In genomic region chr6:53818264-53818731, GRCm38 (mm10) we compare ENCODE assay signal across 9 mouse cellular contexts. TPM values are rescaled to one million over a fixed set of nuclear protein-coding genes. Genes with fewer than 3 reads are reported as not detected.
DNase-seq lines count a peak whose midpoint lies in the region; ATAC-seq lines count a peak whose summit lies in the region.
"Had no signal": no experiment of that assay in that cellular context is flagged by ENCODE, and none has a peak within 500 bp of the region (broad histone marks: within the 10 kb centered on the region; RNA-seq: fewer than 3 reads in every experiment).

No protein-coding gene starts in this region.

- 1% methylated on average over 42 of the region's 42 CpGs for WGBS in forebrain, embryonic 10.5 days
- WGBS in heart, embryonic 14.5 days: under 1% methylated on average over 42 of the region's 42 CpGs
- WGBS in liver, embryonic 16.5 days (ENCODE audit: insufficient replicate concordance): 2% methylated on average over 42 of the region's 42 CpGs
- WGBS in neural tube, embryonic 14.5 days: 1% methylated on average over 42 of the region's 42 CpGs

- H3K4me2 ChIP-seq in heart, embryonic 14.5 days (ENCODE audit: low read length): peak overlapping the region; percentile 96
- no peak overlapping the region for H3K4me2 ChIP-seq in liver, embryonic 16.5 days (ENCODE audit: low read depth, low read length)
- peak overlapping the region; percentile 92 for H3K4me2 ChIP-seq in neural tube, embryonic 14.5 days (ENCODE audit: low read depth, low read length)

- peak overlapping the region; percentile 46; the same call in 1 of the 2 replicates for H3K9ac ChIP-seq in heart, embryonic 14.5 days (ENCODE audit: low read length)
- H3K9ac ChIP-seq in liver, embryonic 16.5 days (ENCODE audit: low read depth, low read length): no peak overlapping the region
- H3K9ac ChIP-seq in neural tube, embryonic 14.5 days (replicated peaks; ENCODE audit: low read depth, low read length): peak overlapping the region; percentile 42; the same call in 1 of the 2 replicates

- peaks cover 2% of the 10 kb centered on the region; the same call in 1 of the 2 replicates for H3K36me3 ChIP-seq in forebrain, embryonic 10.5 days (replicated peaks)
- H3K36me3 ChIP-seq in heart, embryonic 14.5 days (ENCODE audit: control insufficient read depth, insufficient read depth, low read length): no peaks in the 10 kb centered on the region
- H3K36me3 ChIP-seq in liver, embryonic 16.5 days (ENCODE audit: control insufficient read depth, insufficient read depth): no peaks in the 10 kb centered on the region
- H3K36me3 ChIP-seq in neural tube, embryonic 14.5 days (ENCODE audit: control insufficient read depth, insufficient read depth, low read length): no peaks in the 10 kb centered on the region

- peak overlapping the region; percentile 69 for H3K4me3 ChIP-seq in forebrain, embryonic 10.5 days
- H3K4me3 ChIP-seq in heart, embryonic 14.5 days (ENCODE audit: control insufficient read depth in 1 of 2, insufficient read depth in 1 of 2, low read depth in 1 of 2, low read length in 2 of 2): peak overlapping the region; percentile 59 to 67
- peak overlapping the region; percentile 17; the same call in 1 of the 2 replicates for H3K4me3 ChIP-seq in liver, embryonic 16.5 days (ENCODE audit: low read depth, low read length)
- peak overlapping the region; percentile 49 for H3K4me3 ChIP-seq in neural tube, embryonic 14.5 days (ENCODE audit: low read depth, low read length)

- H3K27ac ChIP-seq in forebrain, embryonic 10.5 days: peak overlapping the region; percentile 93
- H3K27ac ChIP-seq in heart, embryonic 14.5 days (replicated peaks in 1 of 2; ENCODE audit: control insufficient read depth in 1 of 2, insufficient read depth in 1 of 2, low read depth in 2 of 2, low read length in 2 of 2): no peak overlapping the region
- H3K27ac ChIP-seq in liver, embryonic 16.5 days (ENCODE audit: low read length): no peak overlapping the region
- no peak overlapping the region for H3K27ac ChIP-seq in neural tube, embryonic 14.5 days (ENCODE audit: low read depth, low read length)
- H3K27ac ChIP-seq: macrophage had no signal

- H3K27me3 ChIP-seq in forebrain, embryonic 10.5 days (ENCODE audit: poor library complexity, severe bottlenecking): peaks cover 76% of the 10 kb centered on the region
- H3K27me3 ChIP-seq in heart, embryonic 14.5 days (ENCODE audit: control insufficient read depth, insufficient read depth, low read length): peaks cover 53% of the 10 kb centered on the region
- H3K27me3 ChIP-seq in liver, embryonic 16.5 days (ENCODE audit: control insufficient read depth, insufficient read depth, low read depth, low read length): peaks cover 63% of the 10 kb centered on the region
- peaks cover 21% of the 10 kb centered on the region for H3K27me3 ChIP-seq in neural tube, embryonic 14.5 days (ENCODE audit: control insufficient read depth, insufficient read depth, low read length)

- peak; percentile 55 to 65 for DNase-seq in left cerebral cortex, adult 18-20 months (ENCODE audit: low spot score in 2 of 2)
- DNase-seq in left cerebral cortex, adult 11 months (ENCODE audit: low spot score): no peak
- DNase-seq in forebrain, embryonic 10.5 days (ENCODE audit: extremely low spot score, low spot score): peak; percentile 60
- peak; percentile 91 for DNase-seq in kidney, postnatal 10 days
- DNase-seq in urinary bladder, postnatal 4 days (ENCODE audit: low spot score in 2 of 2): peak; percentile 78 to 85

- H3K4me1 ChIP-seq in forebrain, embryonic 10.5 days: peaks cover 58% of the 10 kb centered on the region
- peaks cover 14 to 29% of the 10 kb centered on the region in 2 experiments for H3K4me1 ChIP-seq in heart, embryonic 14.5 days (ENCODE audit: control insufficient read depth in 2 of 2, insufficient read depth in 2 of 2, low read length in 2 of 2)
- no peaks in the 10 kb centered on the region; the same call in 1 of the 2 replicates for H3K4me1 ChIP-seq in liver, embryonic 16.5 days (ENCODE audit: control insufficient read depth, low read depth, low read length)
- H3K4me1 ChIP-seq in neural tube, embryonic 14.5 days (ENCODE audit: control insufficient read depth, insufficient read depth, low read length): peaks cover 27% of the 10 kb centered on the region

- ATAC-seq in heart, embryonic 14.5 days (ENCODE audit: insufficient number of reproducible peaks, insufficient read depth, low FRiP score, low read depth): no peak
- ATAC-seq in liver, embryonic 16.5 days (ENCODE audit: low read depth): no peak
- ATAC-seq in neural tube, embryonic 14.5 days (ENCODE audit: low read depth): peak; percentile 56

- no peaks in the 10 kb centered on the region for H3K9me3 ChIP-seq in forebrain, embryonic 10.5 days
- H3K9me3 ChIP-seq in heart, embryonic 14.5 days (ENCODE audit: control insufficient read depth, low read length): no peaks in the 10 kb centered on the region
- H3K9me3 ChIP-seq in liver, embryonic 16.5 days (replicated peaks; ENCODE audit: control insufficient read depth, low read length): no peaks in the 10 kb centered on the region
- H3K9me3 ChIP-seq in neural tube, embryonic 14.5 days (ENCODE audit: control insufficient read depth, low read length): no peaks in the 10 kb centered on the region

RNA-seq across cellular contexts. Expression of gene Tril, which starts 2.3 kb away (rescaled TPM):
- 10 to 100 TPM; 33.0 to 33.6 TPM for total RNA-seq in left cerebral cortex, adult 18-20 months (2021)
- 36.5 and 41.6 TPM in 2 replicates for polyA plus RNA-seq in forebrain, embryonic 10.5 days (2016; fragmentation: Nextera tagmentation; extraction: Ambion mirVana)
- 4.5 and 4.8 TPM in 2 replicates for polyA plus RNA-seq in heart, embryonic 14.5 days (2014; fragmentation: Nextera tagmentation; extraction: Ambion mirVana)
- 0.35 and 0.45 TPM in 2 replicates for polyA plus RNA-seq in liver, embryonic 16.5 days (2015; fragmentation: Nextera tagmentation; extraction: Ambion mirVana)
- polyA plus RNA-seq in neural tube, embryonic 14.5 days (2014; fragmentation: Nextera tagmentation; extraction: Ambion mirVana): 9.2 and 12.4 TPM in 2 replicates
- polyA plus RNA-seq: macrophage had no signal

Comparison
In these comparisons a context has a peak if more than half of its experiments do, and no peak if none do; other contexts are left out.
1. H3K4me3 ChIP-seq: peak in every context shown above with its lines; median percentile 69 in forebrain, embryonic 10.5 days; 63 in heart, embryonic 14.5 days; 49 in neural tube, embryonic 14.5 days; 17 in liver, embryonic 16.5 days.